Mouse (Mus musculus) embryonic facial prominence, embryonic 10.5 days (tissue): ENCODE measurements around the gene Unc80. TPM values are rescaled to one million over a fixed set of nuclear protein-coding genes. Genes with fewer than 3 reads are reported as not detected.

ENCODE experiments used
- DNase-seq: peaks from one replicate; pipeline ENCODE4 v3.0.0-alpha.2; 2017; ENCODE audit warnings: low spot score
- H3K27ac ChIP-seq: fragments of 300-500 bp; sonication (generic); replicated peaks from 2 replicates; pipeline ENCODE4 v1.5.1; 2016; ENCODE audit warnings: mild to moderate bottlenecking
- H3K27me3 ChIP-seq: fragments of 300-500 bp; sonication (generic); replicated peaks from 2 replicates; pipeline ENCODE4 v1.6.1; 2016; ENCODE audit warnings: low read depth, mild to moderate bottlenecking; ENCODE audit not compliant: poor library complexity, severe bottlenecking
- H3K36me3 ChIP-seq: fragments of 300-500 bp; sonication (generic); replicated peaks from 2 replicates; pipeline ENCODE4 v1.6.1; 2016; ENCODE audit warnings: mild to moderate bottlenecking, moderate library complexity
- H3K4me1 ChIP-seq: fragments of 300-500 bp; sonication (generic); 2 replicates; pipeline ENCODE4 v1.6.1; 2016
- H3K4me3 ChIP-seq: fragments of 300-500 bp; sonication (generic); 2 replicates; pipeline ENCODE4 v1.5.1; 2016; ENCODE audit warnings: mild to moderate bottlenecking, moderate library complexity
- H3K9me3 ChIP-seq: fragments of 300-500 bp; sonication (generic); 2 replicates; pipeline ENCODE4 v1.6.1; 2016; ENCODE audit warnings: mild to moderate bottlenecking
- WGBS: fragments of 180-500 bp; shearing (Covaris S2); methylation state at CpG from one replicate; pipeline ENCODE4 v1.1.7; 2016; 5-methylcytosine and 5-hydroxymethylcytosine counted together
- polyA plus RNA-seq: library from polyadenylated mRNA; unstranded; fragments of >200 nt; fragmentation: Nextera tagmentation; extraction: Ambion mirVana; gene quantifications from 2 replicates; pipeline ENCODE4 v1.2.1, GENCODE M21; 2016

Unc80 gene
- polyA plus RNA-seq, 1 experiment from 2014 or later, result 0.10 TPM

- no peaks in the 10 kb centered on the region for H3K9me3 ChIP-seq
- peaks cover 4% of the 10 kb centered on the region for H3K4me1 ChIP-seq
- no peak for DNase-seq
- 65% methylated on average over 1 of the region's 1 CpGs for WGBS
- H3K36me3 ChIP-seq, result no peaks in the 10 kb centered on the region
- H3K27me3 ChIP-seq, result no peaks in the 10 kb centered on the region
- no peak overlapping the region for H3K4me3 ChIP-seq
- H3K27ac ChIP-seq, result no peak overlapping the region
Measured at GRCm38 (mm10) chr1:66650006-66650405, 181.8 kb downstream of the Unc80 start.

GRCm38 (mm10) chr1:66655119-66655746, 187.1 kb downstream of the Unc80 start:
- 67% methylated on average over 4 of the region's 4 CpGs for WGBS
- no peak overlapping the region for H3K27ac ChIP-seq

DNA sequence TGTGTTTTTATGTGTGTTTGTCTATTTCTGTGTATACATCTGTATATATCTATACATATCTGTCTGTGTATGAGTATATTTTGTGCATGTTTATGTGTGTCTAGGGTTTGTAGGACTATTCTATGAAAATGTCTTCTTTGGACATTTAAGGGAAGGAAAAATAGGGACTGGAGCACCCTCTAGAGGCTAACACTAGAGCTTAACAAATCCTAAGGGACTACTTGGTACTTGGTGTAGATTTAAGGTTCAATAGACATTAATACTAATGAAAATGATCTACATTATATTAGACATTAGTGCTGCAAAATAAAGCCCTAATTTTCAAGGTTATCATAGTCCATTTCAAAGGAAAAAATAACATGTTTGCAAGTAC, 187.6 kb downstream of the Unc80 start:
- Histone ChIP-seq H3K4me3 (no peak overlapping the region), H3K27ac (no peak overlapping the region)
- no peak for DNase-seq

More at GRCm38 (mm10) chr1:66655119-66655746, 187.1 kb downstream of the Unc80 start:
- Histone ChIP-seq H3K27me3 (no peaks in the 10 kb centered on the region), H3K9me3 (no peaks in the 10 kb centered on the region), H3K4me1 (peaks cover 9% of the 10 kb centered on the region), H3K36me3 (no peaks in the 10 kb centered on the region), H3K4me3 (no peak overlapping the region)
- DNase-seq, result no peak

GRCm38 (mm10) chr1:66671475-66671874, 203.3 kb downstream of the Unc80 start:
- no peak overlapping the region for H3K27ac ChIP-seq
- no peak for DNase-seq
- H3K4me3 ChIP-seq, result no peak overlapping the region
- 70% methylated on average over 7 of the region's 7 CpGs for WGBS
- H3K36me3 ChIP-seq, result no peaks in the 10 kb centered on the region
- no peaks in the 10 kb centered on the region for H3K27me3 ChIP-seq
- no peaks in the 10 kb centered on the region for H3K9me3 ChIP-seq
- H3K4me1 ChIP-seq, result no peaks in the 10 kb centered on the region

More for the DNA sequence above, 187.6 kb downstream of the Unc80 start:
- Histone ChIP-seq H3K27me3 (no peaks in the 10 kb centered on the region), H3K4me1 (peaks cover 9% of the 10 kb centered on the region), H3K36me3 (no peaks in the 10 kb centered on the region), H3K9me3 (no peaks in the 10 kb centered on the region)

DNA sequence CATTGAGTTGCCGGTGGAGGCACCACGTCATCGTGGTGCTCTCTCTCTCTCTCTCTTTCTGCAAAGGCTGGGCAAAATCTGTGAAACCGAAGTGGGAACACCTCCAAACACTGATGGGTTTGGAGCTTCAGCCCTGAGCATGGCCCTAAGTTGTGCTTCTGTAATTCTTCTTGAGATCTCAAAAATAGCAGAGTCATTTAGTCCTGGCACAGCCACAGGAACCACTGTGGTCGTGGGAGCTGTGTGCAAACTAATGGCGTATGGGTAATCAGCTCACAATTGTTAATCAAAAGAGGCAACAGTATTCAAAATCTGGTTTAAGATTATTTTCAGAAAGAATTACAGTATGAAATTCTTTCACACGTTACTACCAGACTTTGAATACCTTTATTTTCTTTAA, 204.6 kb downstream of the Unc80 start:
- Histone ChIP-seq H3K9me3 (no peaks in the 10 kb centered on the region), H3K4me3 (no peak overlapping the region), H3K36me3 (no peaks in the 10 kb centered on the region), H3K27me3 (no peaks in the 10 kb centered on the region), H3K27ac (no peak overlapping the region), H3K4me1 (no peaks in the 10 kb centered on the region)
- no peak for DNase-seq
- 89% methylated on average over 7 of the region's 7 CpGs for WGBS

DNA sequence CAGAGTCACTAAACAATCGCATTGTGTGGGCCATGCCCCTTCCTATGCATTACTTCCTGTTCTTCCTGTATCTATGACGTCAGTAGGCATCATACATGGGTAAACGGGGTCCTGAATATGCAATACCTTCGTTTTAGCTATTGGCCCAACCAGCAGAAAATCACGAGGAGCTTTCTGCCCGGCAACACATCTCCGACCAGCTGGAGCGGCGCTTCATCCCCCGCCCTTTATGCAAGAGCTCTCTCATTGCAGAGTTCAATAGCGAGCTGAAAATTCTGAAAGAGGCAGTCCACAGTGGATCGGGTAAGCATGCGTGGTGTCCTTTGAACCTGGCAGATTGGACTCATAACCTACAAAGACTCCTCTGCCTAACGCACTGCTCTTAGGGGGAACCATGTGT, 209.8 kb downstream of the Unc80 start:
- Histone ChIP-seq H3K36me3 (no peaks in the 10 kb centered on the region), H3K27ac (no peak overlapping the region), H3K27me3 (no peaks in the 10 kb centered on the region), H3K4me3 (no peak overlapping the region), H3K9me3 (no peaks in the 10 kb centered on the region), H3K4me1 (no peaks in the 10 kb centered on the region)
- 81% methylated on average over 14 of the region's 14 CpGs for WGBS
- no peak for DNase-seq

- H3K4me3 ChIP-seq, result no peak overlapping the region
- no peak overlapping the region for H3K27ac ChIP-seq
- WGBS, result 55% methylated on average over 2 of the region's 2 CpGs
- H3K27me3 ChIP-seq, result no peaks in the 10 kb centered on the region
- no peak for DNase-seq
- no peaks in the 10 kb centered on the region for H3K9me3 ChIP-seq
- no peaks in the 10 kb centered on the region for H3K4me1 ChIP-seq
- H3K36me3 ChIP-seq, result no peaks in the 10 kb centered on the region
Measured at GRCm38 (mm10) chr1:66678662-66679061, 210.5 kb downstream of the Unc80 start.

- 85% methylated on average over 5 of the region's 5 CpGs for WGBS
- Histone ChIP-seq H3K4me3 (no peak overlapping the region), H3K27ac (no peak overlapping the region), H3K27me3 (no peaks in the 10 kb centered on the region), H3K36me3 (no peaks in the 10 kb centered on the region), H3K4me1 (no peaks in the 10 kb centered on the region), H3K9me3 (no peaks in the 10 kb centered on the region)
- no peak for DNase-seq
Measured at GRCm38 (mm10) chr1:66682974-66683373, 214.8 kb downstream of the Unc80 start.

GRCm38 (mm10) chr1:66691772-66692171, 223.6 kb downstream of the Unc80 start:
- WGBS, result 75% methylated on average over 3 of the region's 3 CpGs
- no peaks in the 10 kb centered on the region for H3K4me1 ChIP-seq
- H3K27me3 ChIP-seq, result no peaks in the 10 kb centered on the region
- no peaks in the 10 kb centered on the region for H3K9me3 ChIP-seq
- no peak overlapping the region for H3K27ac ChIP-seq
- no peak overlapping the region for H3K4me3 ChIP-seq
- no peaks in the 10 kb centered on the region for H3K36me3 ChIP-seq
- DNase-seq, result no peak

GRCm38 (mm10) chr1:66692308-66692707, 224.1 kb downstream of the Unc80 start:
- no peak overlapping the region for H3K27ac ChIP-seq
- no peaks in the 10 kb centered on the region for H3K4me1 ChIP-seq
- no peaks in the 10 kb centered on the region for H3K27me3 ChIP-seq
- H3K36me3 ChIP-seq, result no peaks in the 10 kb centered on the region
- 61% methylated on average over 1 of the region's 1 CpGs for WGBS
- DNase-seq, result no peak
- H3K4me3 ChIP-seq, result no peak overlapping the region
- no peaks in the 10 kb centered on the region for H3K9me3 ChIP-seq

GRCm38 (mm10) chr1:66692780-66693392, 224.7 kb downstream of the Unc80 start:
- Histone ChIP-seq H3K4me1 (no peaks in the 10 kb centered on the region), H3K36me3 (no peaks in the 10 kb centered on the region), H3K9me3 (no peaks in the 10 kb centered on the region), H3K27me3 (no peaks in the 10 kb centered on the region), H3K27ac (no peak overlapping the region), H3K4me3 (no peak overlapping the region)
- WGBS, result 76% methylated on average over 8 of the region's 8 CpGs
- DNase-seq, result no peak

GRCm38 (mm10) chr1:66694266-66694665, 226.1 kb downstream of the Unc80 start:
- H3K36me3 ChIP-seq, result no peaks in the 10 kb centered on the region
- DNase-seq, result no peak
- 76% methylated on average over 5 of the region's 5 CpGs for WGBS

DNA sequence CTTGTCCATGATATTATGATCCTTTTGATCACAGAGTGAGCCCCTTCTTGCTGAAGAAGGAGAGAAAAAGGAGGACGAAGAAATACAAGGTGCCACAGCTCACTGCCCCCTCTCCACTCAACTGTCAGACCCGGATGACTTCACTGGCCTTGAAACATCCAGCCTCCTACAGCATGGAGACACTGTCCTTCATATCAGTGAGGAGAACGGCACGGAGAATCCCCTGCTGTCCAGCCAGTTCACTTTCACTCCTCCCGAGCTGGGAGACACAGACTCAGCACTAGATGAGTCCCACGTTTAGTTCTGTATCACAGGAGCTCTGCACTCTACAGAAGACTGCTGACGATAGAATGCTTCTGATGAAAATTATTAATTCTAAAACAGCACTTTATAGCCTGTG, 227.1 kb downstream of the Unc80 start:
- Histone ChIP-seq H3K36me3 (no peaks in the 10 kb centered on the region), H3K27ac (no peak overlapping the region)
- 69% methylated on average over 7 of the region's 7 CpGs for WGBS

More at GRCm38 (mm10) chr1:66694266-66694665, 226.1 kb downstream of the Unc80 start:
- Histone ChIP-seq H3K27ac (no peak overlapping the region), H3K4me1 (no peaks in the 10 kb centered on the region), H3K9me3 (no peaks in the 10 kb centered on the region), H3K4me3 (no peak overlapping the region), H3K27me3 (no peaks in the 10 kb centered on the region)

More for the DNA sequence above, 227.1 kb downstream of the Unc80 start:
- Histone ChIP-seq H3K9me3 (no peaks in the 10 kb centered on the region), H3K4me3 (no peak overlapping the region), H3K27me3 (no peaks in the 10 kb centered on the region), H3K4me1 (no peaks in the 10 kb centered on the region)
- DNase-seq, result no peak
